Mouse (Mus musculus): ENCODE data around the gene Tkt.

Gene Tkt

GRCm38 (mm10) chr14:30619982-30620578, 71.9 kb downstream of the Tkt start:
- no peak for DNase-seq (ENCODE audit: low spot score in 2 of 2)

- DNase-seq (ENCODE audit: low spot score in 2 of 2), result no peak
Measured at GRCm38 (mm10) chr14:30622130-30622529, 74.0 kb downstream of the Tkt start.

GRCm38 (mm10) chr14:30622556-30622955, 74.4 kb downstream of the Tkt start:
- no peak for DNase-seq (ENCODE audit: low spot score in 2 of 2)

All from urinary bladder, postnatal 36 days (tissue).